Mouse (Mus musculus) heart, postnatal 4 days (tissue): Measurements from ENCODE around the gene Fbl. TPM values are rescaled to one million over a fixed set of nuclear protein-coding genes. Genes with fewer than 3 reads are reported as not detected.
"Not testable (repeated sequence)": the region's sequence is repeated elsewhere in the genome, so short reads cannot be mapped to it uniquely, and the experiment has no call there.

Source experiments
- DNase-seq: peaks from one replicate; pipeline ENCODE4 v3.0.0; 2021
- total RNA-seq, 2 experiments: library from RNA; stranded (reverse); gene quantifications; 2 replicates each; pipeline ENCODE4 v1.2.3; 2021

Gene Fbl
- total RNA-seq = 10 to 100 TPM; 67.2 to 68.2 TPM

- peak; percentile 92 for DNase-seq
These were observed at the start of gene Fbl for GRCm38 (mm10) chr7:28169489-28170422. Gene Fbl, plus strand, starts transcription at chr7:28169710.

DNA sequence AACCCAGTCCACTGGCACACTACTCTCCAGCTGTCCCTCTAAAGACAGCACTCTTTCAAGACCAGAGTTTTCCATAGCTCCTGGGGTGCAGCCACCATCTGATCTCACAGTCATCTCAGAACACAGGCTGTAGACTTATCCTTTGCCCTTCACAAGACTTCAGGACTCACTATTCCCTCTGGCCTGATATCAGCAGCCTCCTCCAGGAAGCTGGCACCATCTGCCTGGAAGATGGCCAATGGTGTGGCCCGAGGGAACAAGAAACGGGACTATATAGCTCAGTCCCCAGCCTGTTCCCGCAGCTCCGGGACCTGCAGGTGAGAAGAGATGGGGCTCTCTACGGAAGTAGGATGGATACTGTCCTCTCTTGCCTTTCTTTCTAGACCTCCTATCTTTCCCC, 40.3 kb upstream of the Fbl start, which contains the start of gene 9530053A07Rik:
9530053A07Rik (plus strand) TSS at position 301 of the 400 bp plus-strand sequence.
- DNase-seq = no peak

- DNase-seq = peak; percentile 44
These were observed 31.9 kb upstream of the Fbl start for GRCm38 (mm10) chr7:28137613-28138012.

- DNase-seq = peak; percentile 79
These were observed 21.2 kb upstream of the Fbl start for GRCm38 (mm10) chr7:28148263-28148662.

GRCm38 (mm10) chr7:28149841-28150240, 19.7 kb upstream of the Fbl start:
- DNase-seq = no peak

- DNase-seq = peak; percentile 66
These were observed 17.8 kb upstream of the Fbl start for GRCm38 (mm10) chr7:28151584-28152221.

- not testable (repeated sequence) for DNase-seq
These were observed 15.9 kb upstream of the Fbl start for GRCm38 (mm10) chr7:28153595-28153994.

- no peak for DNase-seq
These were observed 10.2 kb upstream of the Fbl start for GRCm38 (mm10) chr7:28159292-28159691.

GRCm38 (mm10) chr7:28159893-28160292, 9.6 kb upstream of the Fbl start:
- no peak for DNase-seq

DNA sequence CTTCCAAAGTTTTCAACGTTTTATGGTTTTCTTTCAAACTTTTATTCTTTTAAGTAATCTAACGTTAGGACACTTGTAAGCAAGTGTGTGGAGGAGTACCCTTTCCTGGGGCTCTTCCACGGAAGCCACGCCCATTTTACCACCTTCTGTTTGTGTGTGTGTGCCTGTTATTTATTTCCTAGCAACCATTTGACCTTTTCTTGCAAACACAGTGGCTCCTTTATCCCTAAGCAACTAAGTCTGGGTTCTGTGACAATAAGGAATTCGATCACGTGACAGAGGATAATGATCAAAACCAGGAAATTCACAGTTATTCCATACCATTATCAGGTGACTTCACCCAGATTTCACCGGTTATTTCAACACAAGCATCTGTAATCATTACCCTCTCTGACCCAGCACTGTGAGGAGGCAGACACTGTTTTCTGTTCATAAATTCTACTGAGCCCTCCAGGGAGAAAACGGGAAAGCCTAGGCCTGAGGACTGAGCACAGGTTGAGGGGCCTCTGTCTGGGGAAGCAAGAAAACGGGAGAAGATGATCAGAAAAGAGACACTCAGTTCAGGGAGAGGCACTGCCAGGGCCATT, 8.3 kb upstream of the Fbl start:
- no peak for DNase-seq

DNA sequence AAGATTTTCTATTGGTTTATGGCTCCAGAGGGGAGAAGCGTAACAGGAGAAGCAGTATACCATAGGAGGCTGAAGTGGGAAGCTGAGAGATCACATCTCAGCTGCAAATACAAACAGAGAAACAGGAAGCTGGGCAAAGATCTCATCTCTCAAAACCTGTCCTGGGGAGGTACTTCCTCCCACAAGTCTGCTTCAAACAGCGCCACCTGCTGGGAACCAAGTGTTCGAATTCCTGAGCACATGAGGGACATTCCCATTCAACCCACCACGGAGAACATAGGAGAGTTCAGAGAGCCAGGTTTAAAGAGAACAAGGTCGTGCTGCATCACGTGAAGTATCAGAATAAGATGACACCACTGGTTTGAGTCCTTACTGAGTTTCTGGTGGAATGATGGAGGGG, 4.1 kb upstream of the Fbl start:
- DNase-seq = no peak

GRCm38 (mm10) chr7:28168320-28169115, 992 bp upstream of the Fbl start:
- DNase-seq = peak; percentile 77

DNA sequence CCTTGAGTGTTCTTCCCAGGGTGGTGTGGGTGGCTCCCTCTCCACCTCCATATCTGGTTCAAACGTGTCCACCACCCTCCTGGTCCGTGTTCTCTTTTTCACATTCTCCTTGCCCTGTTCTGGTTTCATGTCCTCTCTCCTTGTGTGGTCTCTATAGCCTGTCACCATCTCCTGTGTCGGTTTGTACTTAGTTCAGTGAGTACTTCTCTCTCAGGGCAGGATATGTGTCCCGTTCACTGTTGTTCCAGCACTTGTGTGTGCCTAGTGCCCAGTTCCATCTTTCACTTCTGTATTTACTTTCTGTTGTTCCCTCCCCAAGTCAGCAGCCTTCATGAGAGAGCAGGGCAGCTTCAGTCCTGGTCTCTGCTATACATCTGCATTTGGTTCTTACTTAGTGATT, 5.8 kb downstream of the Fbl start:
- no peak for DNase-seq

- DNase-seq = peak; percentile 99
These were observed 9.7 kb downstream of the Fbl start, which contains the start of gene Dyrk1b for GRCm38 (mm10) chr7:28179228-28179627. Gene Dyrk1b, plus strand, starts transcription at chr7:28179469.

- peak; percentile 95 for DNase-seq
These were observed 10.3 kb downstream of the Fbl start for GRCm38 (mm10) chr7:28179741-28180377.

GRCm38 (mm10) chr7:28180890-28181289, 11.4 kb downstream of the Fbl start:
- no peak for DNase-seq

GRCm38 (mm10) chr7:28181376-28181775, 11.9 kb downstream of the Fbl start:
- DNase-seq = no peak

DNA sequence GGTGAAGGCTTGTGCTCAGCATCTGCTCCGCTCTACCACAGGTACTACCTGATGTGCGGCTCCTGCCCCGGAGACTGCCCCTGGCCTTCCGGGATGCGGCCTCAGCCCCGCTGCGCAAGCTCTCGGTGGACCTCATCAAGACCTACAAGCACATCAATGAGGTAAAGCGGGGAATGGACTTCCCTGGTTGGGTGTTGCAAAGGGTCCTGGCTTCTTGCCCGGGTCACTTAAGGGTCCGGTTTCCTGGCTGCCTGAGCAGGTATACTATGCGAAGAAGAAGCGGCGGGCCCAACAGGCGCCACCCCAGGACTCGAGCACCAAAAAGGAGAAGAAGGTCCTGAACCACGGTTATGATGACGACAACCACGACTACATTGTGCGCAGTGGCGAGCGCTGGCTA, 12.8 kb downstream of the Fbl start:
- DNase-seq = no peak

- no peak for DNase-seq
These were observed 16.4 kb downstream of the Fbl start for GRCm38 (mm10) chr7:28185884-28186283.

GRCm38 (mm10) chr7:28186631-28187030, 17.1 kb downstream of the Fbl start:
- DNase-seq = no peak

DNA sequence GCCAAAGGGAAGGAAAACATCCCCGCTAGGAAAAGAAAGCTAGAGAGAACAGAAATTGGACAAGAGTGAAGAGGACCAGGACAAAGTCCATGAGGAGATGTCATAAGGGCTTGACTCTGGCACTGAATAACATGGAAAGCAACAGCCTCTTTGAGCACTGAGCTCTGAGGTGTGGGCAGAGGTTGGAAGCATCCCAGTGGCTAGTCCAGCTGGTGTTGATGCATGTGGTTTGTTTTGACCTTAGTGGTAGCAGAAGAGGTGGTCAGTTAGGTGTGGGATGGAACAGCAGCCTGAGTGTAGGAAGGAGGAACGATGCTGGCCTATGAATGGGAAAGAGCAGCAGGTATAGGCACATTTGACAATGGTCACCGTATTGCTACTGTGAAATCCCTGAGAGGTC, 22.0 kb downstream of the Fbl start:
- no peak for DNase-seq

- DNase-seq = no peak
These were observed 22.4 kb downstream of the Fbl start for GRCm38 (mm10) chr7:28191903-28192302.
